Mouse (Mus musculus): ENCODE results near the gene Kcnh7. TPM values are rescaled to one million over a fixed set of nuclear protein-coding genes. Genes with fewer than 3 reads are reported as not detected.

Gene Kcnh7
- not detected in 2 replicates for total RNA-seq (2015)
- under 0.01 TPM in 1 of 2 replicates, not detected in the other for total RNA-seq (2017)

- ATAC-seq (ENCODE audit: poor library complexity, severe bottlenecking), result no peak
These were observed at the start of gene Kcnh7 for GRCm38 (mm10) chr2:63183563-63184545. Gene Kcnh7, minus strand, starts transcription at chr2:63184287.

- ATAC-seq (ENCODE audit: poor library complexity, severe bottlenecking), result no peak
These were observed 23.3 kb upstream of the Kcnh7 start for GRCm38 (mm10) chr2:63207435-63207834.

DNA sequence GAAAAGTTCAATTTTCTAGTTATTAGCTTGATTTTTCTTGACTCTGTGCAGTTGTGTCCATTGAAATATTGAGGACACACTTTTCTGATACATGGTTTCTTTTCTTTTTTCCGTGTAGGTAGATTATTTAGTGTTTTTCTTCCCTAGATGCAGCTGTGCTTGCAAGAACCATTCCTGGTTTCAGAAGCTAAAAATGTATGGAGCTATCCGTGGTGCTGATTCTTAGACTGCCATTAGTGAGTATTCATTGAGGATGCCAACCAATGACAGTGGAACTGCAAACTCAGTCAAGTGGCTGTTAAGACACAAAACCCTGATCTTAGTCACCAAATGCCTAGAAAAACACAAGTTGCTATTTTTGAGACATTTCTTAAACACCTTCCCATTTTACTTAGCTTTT is 1.9 kb upstream of the Kcnh7 start:
- no peak for ATAC-seq (ENCODE audit: poor library complexity, severe bottlenecking)

DNA sequence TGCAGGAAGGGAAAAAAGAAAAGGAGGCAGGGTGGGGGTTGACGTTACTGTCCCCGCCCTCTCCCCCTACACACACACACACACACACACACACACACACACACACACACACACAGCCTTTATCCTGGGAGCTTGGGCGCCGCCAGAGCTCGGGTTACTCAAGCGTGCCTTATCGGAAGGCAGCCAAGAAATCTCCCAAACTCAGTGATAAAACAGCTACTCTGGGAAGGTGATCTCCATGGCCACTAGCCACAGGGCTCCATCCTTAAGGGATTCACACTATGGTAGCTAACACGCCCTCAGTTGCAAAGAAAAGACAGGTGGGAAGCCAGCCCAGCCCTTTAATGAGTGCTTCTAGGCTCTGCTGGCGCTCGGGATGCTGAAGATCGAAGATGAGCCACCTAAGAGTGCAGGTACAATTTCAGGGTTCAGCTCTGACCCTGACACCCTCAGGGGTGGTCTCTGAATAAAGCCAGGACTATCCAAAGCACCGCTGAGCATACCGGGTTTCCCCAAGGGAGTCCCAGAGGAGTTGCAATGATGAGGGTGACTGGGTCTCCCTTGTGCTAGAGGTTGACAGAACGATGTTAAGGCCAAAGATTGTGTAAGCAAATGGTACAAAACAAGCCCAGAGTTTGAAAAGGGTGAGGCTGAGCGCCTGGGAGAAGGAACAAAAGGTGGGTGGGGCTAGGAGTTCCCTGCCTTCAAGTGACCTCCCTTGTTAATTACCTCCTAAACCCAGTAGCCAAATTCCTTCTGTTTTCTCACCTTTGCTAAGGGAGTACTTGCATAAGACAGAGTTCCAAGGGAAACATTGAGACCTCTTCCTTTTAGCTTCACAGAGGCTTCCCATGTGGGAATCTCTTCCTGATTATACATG is 704 bp upstream of the Kcnh7 start:
- no peak for ATAC-seq (ENCODE audit: poor library complexity, severe bottlenecking)

- ATAC-seq (ENCODE audit: poor library complexity, severe bottlenecking), result no peak
These were observed 30.4 kb downstream of the Kcnh7 start for GRCm38 (mm10) chr2:63153701-63154100.

- no peak for ATAC-seq (ENCODE audit: poor library complexity, severe bottlenecking)
These were observed 56.1 kb downstream of the Kcnh7 start for GRCm38 (mm10) chr2:63127762-63128516.

GRCm38 (mm10) chr2:63120316-63120715 is 63.8 kb downstream of the Kcnh7 start:
- ATAC-seq (ENCODE audit: poor library complexity, severe bottlenecking), result no peak

DNA sequence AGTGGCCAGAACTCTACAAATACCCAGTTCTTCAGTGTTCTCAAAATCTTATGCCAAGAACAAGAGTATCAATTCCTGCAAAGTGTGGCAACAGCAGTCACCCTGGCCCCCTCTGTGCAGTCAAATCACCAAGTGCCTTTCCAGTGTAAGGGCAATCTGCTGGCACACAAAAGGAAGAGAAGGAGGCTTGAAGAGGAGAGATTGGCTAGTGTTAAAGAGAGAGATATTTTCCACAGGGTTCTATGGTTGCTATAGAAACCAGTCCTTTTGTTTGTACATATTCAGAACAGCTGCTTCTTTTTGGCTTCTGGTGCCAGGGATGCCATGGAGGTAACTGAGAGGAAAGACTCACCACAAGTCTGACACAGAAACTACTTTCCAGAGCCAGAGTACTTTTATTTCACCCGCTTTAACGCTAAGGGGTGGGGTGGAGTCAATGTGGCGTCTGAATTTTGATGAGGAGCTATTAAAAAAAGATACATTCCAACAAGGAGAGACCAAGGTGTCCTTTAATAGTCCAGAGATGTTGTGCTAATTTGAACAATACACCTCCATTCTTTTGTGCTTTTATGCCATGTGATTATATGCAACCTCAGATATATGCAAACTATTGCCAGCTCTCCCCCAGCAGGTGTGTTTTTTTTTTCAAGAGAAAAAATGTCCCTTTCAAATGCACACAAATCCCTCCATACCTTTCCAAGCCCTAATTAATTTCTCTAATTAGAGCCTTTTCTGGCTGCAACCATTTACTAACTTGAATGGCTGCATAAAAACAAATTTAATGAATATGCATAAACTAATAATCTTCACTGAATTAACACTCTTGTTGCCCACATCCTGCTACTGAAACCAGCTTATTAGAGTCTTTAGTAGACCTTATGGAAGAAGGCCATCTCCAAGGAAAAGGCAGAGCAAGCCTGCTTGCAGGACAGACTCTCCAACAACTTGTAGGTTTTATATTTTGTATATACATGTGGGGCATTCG is 66.6 kb downstream of the Kcnh7 start:
- ATAC-seq (ENCODE audit: poor library complexity, severe bottlenecking), result no peak

- no peak for ATAC-seq (ENCODE audit: poor library complexity, severe bottlenecking)
These were observed 78.1 kb downstream of the Kcnh7 start for GRCm38 (mm10) chr2:63105971-63106370.

GRCm38 (mm10) chr2:63099676-63100075 is 84.4 kb downstream of the Kcnh7 start:
- ATAC-seq (ENCODE audit: poor library complexity, severe bottlenecking), result no peak

DNA sequence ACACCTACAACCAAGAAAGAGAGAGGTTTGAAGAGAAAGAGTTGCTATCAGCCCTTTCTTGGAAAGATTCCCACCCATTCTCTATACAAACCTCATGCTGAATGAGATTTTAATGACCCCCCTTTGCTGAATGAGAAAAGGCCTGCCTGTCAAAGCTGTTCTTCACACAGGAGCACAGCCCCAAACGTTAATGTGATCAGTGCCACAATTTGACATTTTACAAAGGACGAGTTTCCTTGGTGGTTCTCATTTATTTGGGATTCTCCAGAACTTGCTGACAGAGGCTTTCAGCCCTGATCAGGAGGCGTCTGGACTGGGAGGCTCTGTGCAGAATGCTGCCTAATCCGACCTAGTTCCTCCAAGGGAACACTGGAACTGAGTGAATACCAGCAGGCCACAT is 92.3 kb downstream of the Kcnh7 start:
- no peak for ATAC-seq (ENCODE audit: poor library complexity, severe bottlenecking)

GRCm38 (mm10) chr2:63090447-63090846 is 93.6 kb downstream of the Kcnh7 start:
- no peak for ATAC-seq (ENCODE audit: poor library complexity, severe bottlenecking)

GRCm38 (mm10) chr2:63058386-63058785 is 125.7 kb downstream of the Kcnh7 start:
- no peak for ATAC-seq (ENCODE audit: poor library complexity, severe bottlenecking)

- ATAC-seq (ENCODE audit: poor library complexity, severe bottlenecking), result no peak
These were observed 134.2 kb downstream of the Kcnh7 start for GRCm38 (mm10) chr2:63049884-63050283.

GRCm38 (mm10) chr2:63039718-63040117 is 144.4 kb downstream of the Kcnh7 start:
- ATAC-seq (ENCODE audit: poor library complexity, severe bottlenecking), result no peak

DNA sequence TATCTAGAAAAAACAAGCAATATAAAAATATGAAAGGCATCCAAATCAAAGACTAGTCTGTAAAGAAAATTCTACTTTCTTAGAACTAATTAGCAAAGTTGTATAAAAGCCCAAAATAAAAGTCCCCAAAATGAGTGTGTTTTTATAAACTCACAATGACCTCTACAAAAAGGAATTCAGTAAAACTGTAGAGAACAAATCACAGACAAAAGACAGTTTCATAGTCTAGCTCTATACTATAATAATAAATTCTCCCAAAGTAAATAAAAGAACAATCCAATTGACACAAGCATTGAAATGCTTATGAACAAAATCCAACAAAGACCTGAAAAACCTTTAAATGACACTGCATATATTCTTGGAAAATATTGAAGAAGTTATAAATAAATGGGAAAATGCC is 169.2 kb downstream of the Kcnh7 start:
- no peak for ATAC-seq (ENCODE audit: poor library complexity, severe bottlenecking)

- no peak for ATAC-seq (ENCODE audit: poor library complexity, severe bottlenecking)
These were observed 174.9 kb downstream of the Kcnh7 start for GRCm38 (mm10) chr2:63009141-63009540.

DNA sequence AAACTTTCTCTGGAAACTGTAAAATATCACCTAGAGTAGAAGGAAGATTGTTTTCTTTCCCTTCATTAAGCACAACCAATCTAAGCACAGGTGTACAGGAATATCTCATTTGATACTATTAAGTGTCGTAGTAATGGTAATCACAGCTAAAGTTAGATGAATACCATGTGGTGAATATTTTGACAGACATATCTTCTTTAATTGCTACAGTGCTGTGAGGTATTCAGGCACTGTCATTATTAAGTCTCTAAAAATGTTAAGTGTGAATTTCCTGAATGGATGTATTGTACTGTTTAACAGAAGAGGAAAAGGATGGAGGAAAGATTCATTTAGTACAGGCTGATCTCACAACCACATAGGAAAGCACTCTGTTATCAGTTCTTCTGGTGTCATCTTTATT is 181.3 kb downstream of the Kcnh7 start:
- no peak for ATAC-seq (ENCODE audit: poor library complexity, severe bottlenecking)

DNA sequence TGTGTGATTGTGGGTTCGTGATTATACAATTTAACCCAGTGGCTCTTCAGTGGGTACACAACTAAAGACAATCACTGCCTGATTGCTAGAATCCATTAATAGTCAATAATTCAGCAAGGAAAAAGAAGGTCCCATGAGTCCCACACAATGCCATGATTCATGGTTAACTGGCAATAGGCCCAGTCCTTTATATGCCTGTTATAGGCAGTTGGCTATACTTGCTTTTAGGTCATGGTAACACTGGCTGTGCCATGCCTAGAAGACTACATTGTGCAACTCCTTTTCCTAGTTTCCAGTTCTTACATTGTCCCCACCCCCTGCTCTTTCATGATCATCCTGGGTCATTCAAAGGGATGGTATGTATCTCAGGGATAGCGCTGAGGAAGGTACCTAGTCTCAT is 186.4 kb downstream of the Kcnh7 start:
- ATAC-seq (ENCODE audit: poor library complexity, severe bottlenecking), result no peak

DNA sequence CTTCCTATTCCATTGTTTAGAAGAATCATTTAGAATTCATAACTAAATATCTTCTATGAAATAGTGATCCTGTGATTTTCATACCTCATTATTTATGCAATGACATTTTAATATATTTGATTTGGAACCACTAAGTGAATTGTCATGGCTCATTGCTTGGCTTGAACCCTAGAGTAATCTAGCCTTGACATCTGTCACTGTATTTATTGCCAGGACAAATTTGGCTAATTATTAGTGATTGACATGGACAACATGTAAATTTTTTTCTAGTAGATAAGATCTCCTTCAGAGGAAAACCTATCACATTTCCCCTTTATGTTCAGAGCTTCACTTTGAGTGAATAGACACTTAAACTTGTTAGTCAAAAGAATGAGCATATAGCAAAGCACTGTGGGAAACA is 195.5 kb downstream of the Kcnh7 start:
- no peak for ATAC-seq (ENCODE audit: poor library complexity, severe bottlenecking)
